Mouse (Mus musculus): ENCODE measurements around the gene Cfap73. TPM values are rescaled to one million over a fixed set of nuclear protein-coding genes. Genes with fewer than 3 reads are reported as not detected.

The Cfap73 gene
- polyA plus RNA-seq, 1 experiment from 2014 or later = not detected

DNA sequence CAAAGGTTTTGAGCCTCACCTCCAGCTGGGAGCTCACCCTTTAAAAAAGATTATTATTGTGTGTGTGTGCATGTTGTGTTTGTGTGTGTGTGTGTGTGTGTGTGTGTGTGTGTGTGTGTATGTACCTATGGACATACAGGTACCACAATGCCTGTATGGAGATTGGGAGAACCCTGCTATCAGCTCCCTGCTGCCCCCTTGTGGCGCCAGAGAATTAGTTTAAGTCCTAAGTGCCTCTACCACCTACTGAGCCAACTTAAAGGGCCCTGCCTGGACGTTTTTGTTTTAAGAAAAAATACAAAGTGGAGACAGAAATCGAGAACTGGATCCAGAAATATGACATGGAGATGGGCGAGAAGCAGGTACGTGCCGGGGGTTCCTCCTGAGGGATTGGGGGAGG is 29.2 kb downstream of the Cfap73 start:
- H3K4me1 ChIP-seq (replicated peaks; ENCODE audit: control insufficient read depth, insufficient read depth, low read length) = no peaks in the 10 kb centered on the region
- ATAC-seq (replicated peaks; ENCODE audit: low FRiP score, low TSS enrichment, low read depth) (no peak), DNase-seq (ENCODE audit: low spot score) (peak; percentile 92)
- no peak overlapping the region for H3K27ac ChIP-seq (ENCODE audit: low read depth)
- H3K36me3 ChIP-seq (ENCODE audit: control insufficient read depth, insufficient read depth, low read length) = 0 out of 2 replicates have a peak, but pooled peaks cover 3% of the 10 kb centered on the region
- H3K4me2 ChIP-seq (ENCODE audit: low read length) = peak overlapping the region; percentile 59
- peak overlapping the region; percentile 33 for H3K4me3 ChIP-seq (ENCODE audit: low read depth, low read length)
- H3K9ac ChIP-seq (ENCODE audit: low read length) = no peak overlapping the region; the same call in 1 of the 2 replicates
- H3K9me3 ChIP-seq (ENCODE audit: control insufficient read depth, low read length) = no peaks in the 10 kb centered on the region
- H3K27me3 ChIP-seq (replicated peaks; ENCODE audit: control insufficient read depth, insufficient read depth, low read length) = no peaks in the 10 kb centered on the region
- WGBS = 3% methylated on average over 6 of the region's 6 CpGs

GRCm38 (mm10) chr5:120603515-120603914 is 30.5 kb downstream of the Cfap73 start:
- 68% methylated on average over 7 of the region's 7 CpGs for WGBS
- no peak overlapping the region for H3K4me2 ChIP-seq (ENCODE audit: low read length)
- no peaks in the 10 kb centered on the region for H3K27me3 ChIP-seq (replicated peaks; ENCODE audit: control insufficient read depth, insufficient read depth, low read length)
- H3K27ac ChIP-seq (ENCODE audit: low read depth) = no peak overlapping the region
- H3K4me3 ChIP-seq (ENCODE audit: low read depth, low read length) = no peak overlapping the region
- 0 out of 2 replicates have a peak, but pooled peaks cover 3% of the 10 kb centered on the region for H3K36me3 ChIP-seq (ENCODE audit: control insufficient read depth, insufficient read depth, low read length)
- ATAC-seq (replicated peaks; ENCODE audit: low FRiP score, low TSS enrichment, low read depth) (no peak), DNase-seq (ENCODE audit: low spot score) (no peak)
- H3K9ac ChIP-seq (ENCODE audit: low read length) = no peak overlapping the region
- no peaks in the 10 kb centered on the region for H3K4me1 ChIP-seq (replicated peaks; ENCODE audit: control insufficient read depth, insufficient read depth, low read length)
- H3K9me3 ChIP-seq (ENCODE audit: control insufficient read depth, low read length) = no peaks in the 10 kb centered on the region

- H3K4me1 ChIP-seq (replicated peaks; ENCODE audit: control insufficient read depth, insufficient read depth, low read length) = no peaks in the 10 kb centered on the region
- H3K36me3 ChIP-seq (ENCODE audit: control insufficient read depth, insufficient read depth, low read length) = no peaks in the 10 kb centered on the region
- H3K27ac ChIP-seq (ENCODE audit: low read depth) = no peak overlapping the region
- no peaks in the 10 kb centered on the region for H3K9me3 ChIP-seq (ENCODE audit: control insufficient read depth, low read length)
- H3K27me3 ChIP-seq (replicated peaks; ENCODE audit: control insufficient read depth, insufficient read depth, low read length) = no peaks in the 10 kb centered on the region
- 91% methylated on average over 12 of the region's 12 CpGs for WGBS
- ATAC-seq (replicated peaks; ENCODE audit: low FRiP score, low TSS enrichment, low read depth) = no peak
- DNase-seq (ENCODE audit: low spot score) = no peak
- H3K4me3 ChIP-seq (ENCODE audit: low read depth, low read length) = no peak overlapping the region
- H3K9ac ChIP-seq (ENCODE audit: low read length) = no peak overlapping the region
- no peak overlapping the region for H3K4me2 ChIP-seq (ENCODE audit: low read length)
These were observed 31.8 kb downstream of the Cfap73 start for GRCm38 (mm10) chr5:120602210-120602609.

- no peak overlapping the region for H3K27ac ChIP-seq (ENCODE audit: low read depth)
- H3K9ac ChIP-seq (ENCODE audit: low read length) = no peak overlapping the region
- ATAC-seq (replicated peaks; ENCODE audit: low FRiP score, low TSS enrichment, low read depth) = no peak
- 47% methylated on average over 11 of the region's 11 CpGs for WGBS
- no peak overlapping the region for H3K4me2 ChIP-seq (ENCODE audit: low read length)
- no peaks in the 10 kb centered on the region for H3K4me1 ChIP-seq (replicated peaks; ENCODE audit: control insufficient read depth, insufficient read depth, low read length)
- no peaks in the 10 kb centered on the region for H3K9me3 ChIP-seq (ENCODE audit: control insufficient read depth, low read length)
- DNase-seq (ENCODE audit: low spot score) = no peak
- H3K4me3 ChIP-seq (ENCODE audit: low read depth, low read length) = no peak overlapping the region
- H3K36me3 ChIP-seq (ENCODE audit: control insufficient read depth, insufficient read depth, low read length) = no peaks in the 10 kb centered on the region
- no peaks in the 10 kb centered on the region for H3K27me3 ChIP-seq (replicated peaks; ENCODE audit: control insufficient read depth, insufficient read depth, low read length)
These were observed 32.9 kb downstream of the Cfap73 start for GRCm38 (mm10) chr5:120600946-120601668.

GRCm38 (mm10) chr5:120599625-120600024 is 34.4 kb downstream of the Cfap73 start:
- Histone ChIP-seq H3K4me2 (ENCODE audit: low read length) (no peak overlapping the region), H3K9me3 (ENCODE audit: control insufficient read depth, low read length) (no peaks in the 10 kb centered on the region), H3K36me3 (ENCODE audit: control insufficient read depth, insufficient read depth, low read length) (no peaks in the 10 kb centered on the region), H3K4me3 (ENCODE audit: low read depth, low read length) (no peak overlapping the region), H3K9ac (ENCODE audit: low read length) (no peak overlapping the region), H3K27me3 (replicated peaks; ENCODE audit: control insufficient read depth, insufficient read depth, low read length) (no peaks in the 10 kb centered on the region), H3K27ac (ENCODE audit: low read depth) (no peak overlapping the region), H3K4me1 (replicated peaks; ENCODE audit: control insufficient read depth, insufficient read depth, low read length) (no peaks in the 10 kb centered on the region)
- 90% methylated on average over 6 of the region's 6 CpGs for WGBS
- ATAC-seq (replicated peaks; ENCODE audit: low FRiP score, low TSS enrichment, low read depth) = no peak
- DNase-seq (ENCODE audit: low spot score) = no peak

GRCm38 (mm10) chr5:120594485-120594884 is 39.5 kb downstream of the Cfap73 start:
- Histone ChIP-seq H3K9me3 (ENCODE audit: control insufficient read depth, low read length) (no peaks in the 10 kb centered on the region), H3K27ac (ENCODE audit: low read depth) (no peak overlapping the region), H3K4me2 (ENCODE audit: low read length) (no peak overlapping the region), H3K9ac (ENCODE audit: low read length) (no peak overlapping the region), H3K4me3 (ENCODE audit: low read depth, low read length) (no peak overlapping the region), H3K36me3 (ENCODE audit: control insufficient read depth, insufficient read depth, low read length) (no peaks in the 10 kb centered on the region), H3K4me1 (replicated peaks; ENCODE audit: control insufficient read depth, insufficient read depth, low read length) (no peaks in the 10 kb centered on the region), H3K27me3 (replicated peaks; ENCODE audit: control insufficient read depth, insufficient read depth, low read length) (no peaks in the 10 kb centered on the region)
- 85% methylated on average over 6 of the region's 6 CpGs for WGBS
- ATAC-seq (replicated peaks; ENCODE audit: low FRiP score, low TSS enrichment, low read depth) = no peak
- DNase-seq (ENCODE audit: low spot score) = no peak

DNA sequence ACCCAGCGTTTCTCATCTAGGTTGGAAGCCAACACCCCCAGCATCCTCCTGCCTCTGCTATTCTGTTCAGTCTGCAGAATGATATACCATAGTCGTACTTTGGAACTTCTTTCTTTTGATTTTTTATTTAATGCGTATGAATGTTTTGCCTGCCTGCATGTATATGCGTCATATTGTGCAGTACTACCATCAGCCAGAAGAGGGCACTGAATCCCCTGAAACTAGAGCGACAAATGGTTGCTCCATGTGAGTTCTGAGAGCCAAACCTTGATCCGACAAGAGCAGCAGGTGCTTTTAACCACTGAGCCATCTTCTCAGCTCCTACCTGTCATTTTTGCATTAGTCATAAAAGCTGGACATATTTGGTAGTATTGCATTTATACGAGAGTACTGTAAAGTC is 41.9 kb downstream of the Cfap73 start:
- Histone ChIP-seq H3K9me3 (ENCODE audit: control insufficient read depth, low read length) (no peaks in the 10 kb centered on the region), H3K27ac (ENCODE audit: low read depth) (no peak overlapping the region), H3K4me2 (ENCODE audit: low read length) (no peak overlapping the region), H3K4me1 (replicated peaks; ENCODE audit: control insufficient read depth, insufficient read depth, low read length) (peaks cover 6% of the 10 kb centered on the region; the same call in 1 of the 2 replicates), H3K36me3 (ENCODE audit: control insufficient read depth, insufficient read depth, low read length) (no peaks in the 10 kb centered on the region), H3K27me3 (replicated peaks; ENCODE audit: control insufficient read depth, insufficient read depth, low read length) (no peaks in the 10 kb centered on the region), H3K4me3 (ENCODE audit: low read depth, low read length) (no peak overlapping the region), H3K9ac (ENCODE audit: low read length) (no peak overlapping the region)
- DNase-seq (ENCODE audit: low spot score) = no peak
- 65% methylated on average over 7 of the region's 7 CpGs for WGBS
- ATAC-seq (replicated peaks; ENCODE audit: low FRiP score, low TSS enrichment, low read depth) = no peak

- ATAC-seq (replicated peaks; ENCODE audit: low FRiP score, low TSS enrichment, low read depth) (no peak), DNase-seq (ENCODE audit: low spot score) (no peak)
- 70% methylated on average over 16 of the region's 16 CpGs for WGBS
- no peak overlapping the region for H3K9ac ChIP-seq (ENCODE audit: low read length)
- peaks cover 18% of the 10 kb centered on the region for H3K4me1 ChIP-seq (replicated peaks; ENCODE audit: control insufficient read depth, insufficient read depth, low read length)
- no peaks in the 10 kb centered on the region for H3K36me3 ChIP-seq (ENCODE audit: control insufficient read depth, insufficient read depth, low read length)
- H3K27ac ChIP-seq (ENCODE audit: low read depth) = no peak overlapping the region
- H3K9me3 ChIP-seq (ENCODE audit: control insufficient read depth, low read length) = no peaks in the 10 kb centered on the region
- no peak overlapping the region for H3K4me2 ChIP-seq (ENCODE audit: low read length)
- no peaks in the 10 kb centered on the region for H3K27me3 ChIP-seq (replicated peaks; ENCODE audit: control insufficient read depth, insufficient read depth, low read length)
- no peak overlapping the region for H3K4me3 ChIP-seq (ENCODE audit: low read depth, low read length)
These were observed 43.6 kb downstream of the Cfap73 start for GRCm38 (mm10) chr5:120590356-120591010.

All from intestine, embryonic 14.5 days (tissue).